Mouse (Mus musculus) mature B cell (primary cell): ENCODE results near the gene Edaradd.

Experiments
- in situ Hi-C: fragments of 300-500 bp; cut with MboI; formaldehyde crosslinking; loops from 2 replicates; pipeline ENCODE4 v1.14.3; 2019

Edaradd gene

DNA sequence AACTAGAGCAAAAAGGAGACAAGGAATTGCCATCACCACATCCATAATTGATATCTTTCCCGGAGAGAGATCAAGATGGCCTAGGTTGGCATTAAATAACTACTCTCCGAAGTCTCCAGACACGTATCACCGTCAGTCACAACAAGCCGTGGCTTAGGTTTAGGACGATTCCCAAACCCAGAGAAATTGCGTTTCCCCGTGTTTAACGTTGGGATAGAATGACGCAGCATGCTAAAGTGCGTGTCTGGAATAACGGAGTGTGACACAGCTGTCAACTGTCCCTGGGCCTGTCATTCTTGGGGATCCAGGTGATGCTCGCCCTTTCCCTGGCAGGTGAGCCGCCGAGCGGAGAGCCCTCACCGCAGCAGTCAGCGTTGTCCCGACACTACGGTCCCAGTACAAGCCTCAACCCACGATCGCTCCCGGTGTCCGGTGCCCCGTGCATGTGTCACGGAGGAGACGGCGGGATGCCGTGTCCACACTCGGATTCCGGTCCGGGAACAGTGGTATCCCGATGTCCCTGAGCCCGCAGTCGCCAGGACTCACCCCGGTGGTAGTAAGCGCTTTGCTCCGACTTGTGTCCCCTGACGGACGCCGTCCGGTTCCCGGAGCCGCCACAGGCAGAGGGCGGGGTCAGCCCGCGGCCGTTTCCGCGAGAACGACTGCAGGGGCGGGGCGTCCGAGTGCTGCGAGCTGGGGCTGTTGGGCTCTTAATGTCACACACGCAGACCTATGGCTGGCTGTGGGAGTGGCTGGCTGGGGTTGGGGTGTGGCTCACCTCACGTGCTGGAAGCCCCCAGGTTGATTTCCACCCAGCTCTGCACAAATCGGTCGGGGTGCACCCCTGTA is 59.1 kb downstream of the Edaradd start:
- in situ Hi-C loops, result no loop called here

DNA sequence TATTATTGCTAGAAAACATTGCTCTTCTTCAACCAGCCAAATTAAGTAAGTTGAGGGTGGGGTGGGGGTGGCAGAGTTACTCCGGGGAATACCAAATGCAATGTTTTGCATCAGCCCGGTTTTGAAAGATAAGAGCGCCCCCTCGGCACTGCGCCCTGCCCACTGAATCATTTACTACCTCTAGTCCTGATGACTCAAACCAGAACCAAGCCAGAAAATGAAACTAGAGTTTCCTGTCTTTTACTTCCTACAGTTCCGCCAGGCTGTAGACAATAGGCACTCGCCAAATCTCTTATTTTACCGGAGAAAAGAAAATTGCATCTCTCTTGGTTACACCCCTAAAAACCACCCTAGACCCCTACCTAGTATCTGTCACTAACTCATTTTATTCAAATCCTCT is 59.8 kb downstream of the Edaradd start:
- in situ Hi-C loops, result no loop called here

DNA sequence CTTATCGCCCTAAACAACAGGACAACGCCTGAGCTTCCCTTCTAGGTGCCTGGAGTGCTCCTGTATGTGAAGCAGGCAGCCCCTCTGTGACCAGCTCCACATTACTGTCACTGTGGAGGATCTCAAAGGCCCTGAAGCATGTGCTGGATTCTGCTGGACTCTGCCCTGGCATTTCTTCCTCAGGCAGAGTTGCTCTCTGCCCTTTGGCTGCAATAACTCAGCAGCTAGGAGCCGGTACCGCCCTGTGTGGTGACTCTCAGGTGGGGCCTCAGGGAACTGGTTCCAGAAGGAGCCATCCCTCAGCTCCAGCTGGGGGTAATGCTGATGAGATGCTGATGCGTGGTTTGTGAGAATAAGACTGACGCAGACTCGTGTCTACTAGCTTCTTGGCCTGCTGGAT is 63.5 kb downstream of the Edaradd start:
- in situ Hi-C loops, result no loop called here

DNA sequence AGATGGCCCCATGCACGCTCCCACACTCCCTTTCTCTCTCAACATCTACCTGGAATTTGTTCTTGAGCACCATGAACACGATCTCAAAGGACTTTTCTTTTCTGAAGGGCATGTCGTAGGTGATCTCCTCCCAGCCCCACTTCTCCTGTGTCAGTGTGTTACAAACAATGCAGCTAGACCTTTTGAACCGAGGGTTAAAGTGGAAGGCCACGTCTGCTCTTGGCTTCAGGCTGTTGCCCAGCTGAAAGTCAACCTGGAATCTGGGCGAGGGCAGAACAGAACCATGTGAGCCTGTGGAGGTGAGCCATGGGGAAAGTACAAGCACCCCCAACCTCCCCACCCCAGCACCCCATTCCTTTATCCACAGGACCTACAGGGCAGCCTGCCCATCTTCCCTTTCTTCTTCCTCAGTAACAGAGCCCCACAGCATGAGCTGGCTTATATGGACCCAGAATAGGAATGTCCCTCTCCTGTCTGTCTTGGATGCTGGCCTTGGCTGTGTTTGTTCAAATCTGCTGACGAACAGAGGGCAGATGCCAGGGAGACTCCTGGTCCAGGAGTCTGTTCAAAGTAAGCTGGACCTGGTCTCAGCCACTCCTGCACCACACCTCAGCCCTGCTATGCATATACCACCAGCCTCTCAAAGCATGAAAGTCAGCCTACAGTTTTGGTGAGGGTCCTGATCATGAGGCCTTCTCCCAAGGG is 65.4 kb downstream of the Edaradd start:
- in situ Hi-C loops, result no loop called here

DNA sequence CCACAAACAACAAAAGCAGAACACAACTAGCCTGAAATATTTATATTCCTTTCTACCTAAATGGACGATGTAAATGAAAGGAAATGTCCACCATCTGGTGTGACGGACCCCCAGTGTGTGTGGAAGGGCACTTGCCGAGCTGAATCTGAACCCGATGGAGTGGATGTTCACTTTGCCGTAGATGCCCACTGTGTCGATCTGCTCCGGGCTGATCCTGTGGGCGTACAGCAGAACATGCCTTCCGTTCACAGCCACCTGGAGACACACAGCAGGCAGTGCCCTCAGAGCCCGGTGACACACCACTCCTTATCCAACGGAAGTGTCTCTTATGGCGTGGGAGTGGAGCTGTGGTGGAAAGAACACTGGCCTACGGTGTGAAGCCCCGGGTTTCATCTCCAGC is 67.1 kb downstream of the Edaradd start:
- in situ Hi-C loops, result no loop called here

DNA sequence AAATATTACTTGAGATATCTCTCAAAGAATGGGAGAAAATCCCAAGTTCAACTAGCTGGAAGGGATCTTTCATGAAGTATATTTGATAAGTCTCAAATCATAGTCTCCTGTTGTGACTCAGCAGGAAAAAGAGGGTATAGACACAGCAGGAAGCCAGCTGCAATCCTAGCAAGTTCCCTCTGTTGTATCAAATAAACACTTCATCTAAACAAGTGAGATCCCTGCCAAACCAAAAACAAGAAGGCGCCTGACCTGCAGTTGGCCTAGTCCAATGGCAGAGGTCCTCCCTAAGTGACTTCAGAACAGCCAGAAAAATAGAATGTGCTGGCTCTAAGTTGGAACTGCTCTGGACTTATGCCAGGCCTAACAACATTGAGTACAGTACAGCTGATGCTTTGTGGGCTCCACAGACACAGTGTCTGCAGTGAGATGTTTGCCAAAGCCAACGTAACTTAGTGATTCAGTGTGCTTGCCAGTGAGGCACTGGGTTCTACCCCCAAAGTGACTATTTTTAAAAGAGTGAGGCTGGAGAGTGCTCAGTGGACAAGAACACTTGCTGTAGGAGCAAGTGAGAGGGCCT is 78.1 kb downstream of the Edaradd start:
- in situ Hi-C loops, result no loop called here

DNA sequence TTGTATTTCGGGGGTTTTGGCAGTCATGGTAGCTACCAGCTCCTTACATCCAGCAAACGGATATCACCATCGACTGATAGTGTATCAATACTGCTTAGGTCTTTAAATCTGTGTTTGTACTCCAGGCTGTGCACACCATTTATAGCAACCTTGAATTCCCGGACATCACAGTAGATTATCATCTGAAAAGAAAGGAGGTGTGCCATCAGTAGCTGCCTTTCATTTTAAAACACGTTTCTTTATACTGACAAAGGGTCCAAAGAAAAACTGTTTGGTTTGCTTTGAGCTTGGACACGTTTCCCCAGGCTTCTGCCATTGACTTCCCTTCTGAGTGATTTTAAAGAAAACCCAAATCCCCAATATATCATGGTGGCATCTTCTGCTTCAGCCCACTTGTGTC is 79.4 kb downstream of the Edaradd start:
- in situ Hi-C loops, result no loop called here

DNA sequence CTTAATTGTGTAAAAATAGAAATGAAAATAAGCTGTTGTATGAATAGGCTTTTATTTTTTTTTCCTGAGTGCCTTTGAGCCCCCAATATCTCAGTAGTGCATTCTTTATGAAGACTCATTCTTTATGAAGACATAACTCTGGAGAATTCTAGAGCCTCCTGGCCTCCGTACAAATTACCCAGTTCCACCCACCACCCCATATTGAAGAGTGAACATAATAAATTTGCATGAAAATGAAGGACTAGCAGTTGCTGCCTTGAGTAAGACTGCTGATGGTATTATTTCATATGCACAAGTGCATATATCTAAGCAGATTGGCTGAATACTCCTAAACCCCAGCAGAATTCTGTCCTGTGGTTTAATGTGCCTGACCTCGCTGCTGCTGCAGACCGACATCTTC is 80.7 kb downstream of the Edaradd start:
- in situ Hi-C loops, result no loop called here

DNA sequence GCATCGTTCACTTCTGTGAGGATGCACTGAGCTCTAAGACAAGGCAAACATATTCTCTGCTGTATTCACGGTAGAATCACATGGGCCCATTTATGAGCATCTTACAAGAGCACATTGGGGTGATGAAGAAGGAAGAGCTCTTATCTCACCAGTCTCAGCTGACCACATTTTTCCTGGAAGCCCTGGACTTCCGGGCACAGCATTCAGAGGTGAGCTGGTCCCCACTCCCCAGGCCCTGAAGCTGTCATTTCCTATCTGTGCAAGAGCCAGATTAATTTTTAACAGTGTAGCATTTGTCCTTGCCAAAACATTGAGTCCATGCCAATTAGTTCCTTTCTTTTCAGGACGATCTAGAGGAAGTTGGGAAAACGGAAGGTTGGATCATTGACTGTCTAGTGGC is 86.4 kb downstream of the Edaradd start:
- in situ Hi-C loops, result no loop called here

DNA sequence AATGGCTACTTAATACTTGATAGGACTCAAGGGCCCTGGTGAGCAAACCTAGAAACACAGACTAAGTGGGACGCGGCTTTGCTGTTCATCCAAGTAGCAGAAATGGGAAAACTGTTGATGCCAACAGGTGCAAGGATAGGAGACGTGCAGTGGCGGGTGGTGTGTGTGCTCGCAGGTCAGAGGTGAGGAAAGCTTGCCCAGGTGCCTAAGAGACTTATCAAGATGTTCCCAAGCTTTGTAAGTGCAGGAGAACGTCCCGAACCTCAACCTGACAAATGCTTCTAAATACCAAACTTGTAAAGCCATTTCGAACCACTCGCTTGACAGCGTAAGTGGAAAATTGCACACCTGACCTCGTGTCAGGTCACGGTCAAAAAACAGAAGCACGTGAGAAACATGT is 91.7 kb downstream of the Edaradd start:
- in situ Hi-C loops, result no loop called here
